Mouse (Mus musculus): ENCODE data around the gene Ccp110.

Ccp110 gene

DNA sequence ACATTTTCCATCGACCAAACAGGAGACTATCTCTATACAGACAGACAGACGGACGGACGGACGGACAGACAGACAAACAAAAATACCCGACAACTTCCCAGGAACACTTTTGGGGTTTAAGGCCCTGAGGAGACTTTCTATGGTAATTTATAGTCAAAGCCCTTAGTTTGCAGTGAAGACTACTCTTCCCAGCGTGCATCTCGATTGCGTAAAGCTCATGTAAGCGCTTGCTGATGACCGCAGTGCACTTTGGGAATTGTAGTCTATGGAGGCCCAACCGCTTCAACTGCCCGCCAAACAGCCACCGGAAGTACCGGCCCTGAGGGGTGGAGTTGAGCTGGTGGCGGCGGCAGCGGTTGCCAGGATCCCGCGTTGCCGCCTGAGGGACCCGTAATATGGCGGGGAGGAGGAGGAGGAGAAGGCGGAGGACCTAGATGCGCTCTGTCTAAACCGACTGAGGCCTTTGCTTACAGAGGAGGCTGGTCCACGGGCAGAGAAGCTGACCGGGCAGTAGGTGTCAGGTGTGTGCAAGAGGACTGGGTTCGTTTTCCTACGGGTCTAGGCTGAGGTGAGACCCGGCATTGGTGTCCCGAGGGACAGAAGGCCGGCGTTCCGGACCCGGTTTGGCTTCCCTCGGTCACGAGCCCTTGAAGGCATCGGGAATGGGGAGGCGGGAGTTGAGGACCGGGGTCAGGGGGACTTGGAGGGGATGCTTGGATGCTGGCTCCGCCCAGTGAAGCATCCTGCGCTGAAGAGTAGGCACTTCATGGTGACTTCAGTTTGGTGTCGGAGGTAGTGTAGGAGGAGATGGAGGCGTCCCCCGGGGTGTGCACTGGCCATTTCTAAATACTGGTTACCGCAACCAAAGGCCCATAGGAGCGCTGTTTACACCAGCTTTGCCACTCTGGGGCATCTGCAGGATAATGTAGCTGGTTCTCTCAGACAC, at the start of gene Ccp110:
Ccp110 (plus strand) TSS at position 325 of the 946 bp plus-strand sequence.
- peak; percentile 97 for DNase-seq (ENCODE audit: low read depth, low spot score)

DNA sequence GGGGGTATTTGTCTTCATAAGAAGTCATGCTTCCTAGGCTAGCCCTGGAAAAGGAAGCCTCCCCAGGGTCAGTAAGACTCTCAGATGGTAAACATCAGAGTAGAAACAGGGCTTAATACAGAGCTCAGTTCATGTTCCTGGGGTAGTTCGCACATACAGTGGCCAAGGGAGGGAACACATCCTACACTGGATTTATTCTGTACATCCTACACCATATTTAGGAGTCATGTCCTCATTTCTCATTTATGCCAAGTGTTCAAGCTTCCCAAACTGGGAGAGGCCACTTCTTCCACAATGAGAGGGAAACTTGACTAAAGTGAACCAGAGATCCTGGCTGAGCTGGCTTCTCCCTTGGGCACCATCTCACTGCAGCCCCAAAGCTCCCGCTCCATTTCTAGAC, 44.6 kb upstream of the Ccp110 start:
- DNase-seq (ENCODE audit: low read depth, low spot score), result no peak

DNA sequence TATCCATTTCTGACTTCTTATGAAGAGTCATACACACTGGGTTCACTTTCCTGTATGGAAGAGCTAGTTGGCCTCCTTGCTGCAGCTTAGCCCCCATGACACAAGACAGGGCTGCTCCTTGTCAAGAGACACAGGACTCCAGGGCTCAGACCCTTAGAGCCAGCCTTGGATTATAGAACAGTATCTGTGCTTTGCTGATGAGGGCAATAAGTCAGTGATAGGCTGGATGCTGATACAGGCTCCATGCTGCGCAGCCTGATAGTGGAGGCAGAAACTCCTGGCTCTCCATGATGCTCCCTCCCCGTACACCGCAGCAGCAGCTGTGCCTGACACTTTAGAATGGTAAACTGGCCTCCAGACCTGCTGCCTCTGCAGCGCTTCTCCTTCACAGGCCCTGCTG, 42.2 kb upstream of the Ccp110 start:
- DNase-seq (ENCODE audit: low read depth, low spot score), result no peak

DNA sequence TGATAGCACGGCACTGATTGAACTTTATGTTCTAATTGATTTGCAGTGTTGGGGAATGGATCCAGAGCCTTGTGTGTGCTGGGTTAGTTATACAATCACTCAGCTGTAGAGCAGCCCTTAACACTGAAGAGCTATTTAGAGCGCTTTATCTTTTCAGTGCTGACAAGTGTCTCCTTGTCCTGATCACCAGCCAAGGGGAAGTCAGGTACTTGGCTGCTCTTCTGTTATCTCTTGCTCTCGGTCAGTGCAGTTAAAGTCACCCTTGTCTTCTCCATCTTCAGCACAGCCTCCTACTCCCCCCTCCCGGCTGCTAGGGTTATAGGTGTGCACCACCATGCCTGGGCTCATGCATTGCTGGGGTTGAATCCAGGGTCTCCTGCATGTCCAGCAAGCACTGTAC, 35.5 kb upstream of the Ccp110 start:
- no peak for DNase-seq (ENCODE audit: low read depth, low spot score)

DNA sequence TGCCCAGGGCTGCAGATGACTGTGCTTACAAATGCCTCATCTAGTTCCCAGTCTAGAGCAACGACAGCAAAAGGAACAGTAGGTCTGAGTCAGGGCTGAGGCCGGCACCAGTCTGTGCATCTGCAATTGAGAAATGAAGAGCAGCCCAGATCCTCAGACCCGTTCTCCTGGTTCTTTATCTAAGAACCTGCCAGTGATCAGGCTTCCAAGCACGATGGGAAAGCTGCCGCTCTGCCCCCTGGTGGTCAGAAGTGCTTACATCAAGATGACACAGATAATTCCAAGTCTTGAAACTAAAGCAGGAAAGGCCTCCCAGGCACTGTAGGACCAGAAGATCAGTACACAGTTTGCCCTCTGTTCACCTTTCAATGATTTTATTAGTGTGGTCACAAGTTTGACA, 24.2 kb upstream of the Ccp110 start:
- peak; percentile 79 for DNase-seq (ENCODE audit: low read depth, low spot score)

DNA sequence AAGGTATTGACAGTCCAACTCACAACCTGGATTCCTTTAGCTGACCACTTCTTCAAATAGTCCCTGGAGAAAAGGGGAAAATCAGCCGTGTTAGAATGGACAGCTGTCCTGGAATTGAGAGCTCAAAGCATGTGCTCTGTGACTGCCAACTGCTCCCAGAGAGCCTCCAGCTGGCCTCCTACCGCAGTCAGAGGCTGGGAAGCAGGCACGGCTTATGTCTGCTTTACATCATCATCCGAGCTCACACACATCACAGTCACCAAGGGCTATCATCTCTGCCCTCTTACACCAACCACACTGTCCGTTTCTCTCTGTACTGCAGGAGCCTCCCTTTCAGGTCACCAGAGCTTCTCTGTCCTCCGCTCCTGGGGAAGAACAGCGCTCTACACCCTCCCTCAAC, 23.3 kb upstream of the Ccp110 start:
- DNase-seq (ENCODE audit: low read depth, low spot score), result no peak

DNA sequence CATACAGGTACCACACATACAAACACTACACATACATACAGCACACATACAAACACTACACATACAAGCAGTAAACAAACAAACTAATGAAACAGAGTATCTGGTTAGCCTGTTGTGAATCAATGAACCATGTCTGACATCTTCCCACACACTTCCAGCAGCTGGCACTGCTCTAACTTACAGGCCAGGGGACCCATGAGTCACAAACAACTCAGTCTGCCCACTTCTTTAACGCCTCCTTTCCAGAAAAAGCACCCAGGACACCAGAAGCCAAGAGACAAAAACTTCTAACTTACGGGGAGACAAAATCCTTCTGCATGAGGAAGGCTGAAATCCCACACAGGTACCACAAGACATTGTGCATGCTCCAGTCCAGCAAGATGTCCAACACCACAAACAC, 21.1 kb upstream of the Ccp110 start:
- peak; percentile 31 for DNase-seq (ENCODE audit: low read depth, low spot score)

DNA sequence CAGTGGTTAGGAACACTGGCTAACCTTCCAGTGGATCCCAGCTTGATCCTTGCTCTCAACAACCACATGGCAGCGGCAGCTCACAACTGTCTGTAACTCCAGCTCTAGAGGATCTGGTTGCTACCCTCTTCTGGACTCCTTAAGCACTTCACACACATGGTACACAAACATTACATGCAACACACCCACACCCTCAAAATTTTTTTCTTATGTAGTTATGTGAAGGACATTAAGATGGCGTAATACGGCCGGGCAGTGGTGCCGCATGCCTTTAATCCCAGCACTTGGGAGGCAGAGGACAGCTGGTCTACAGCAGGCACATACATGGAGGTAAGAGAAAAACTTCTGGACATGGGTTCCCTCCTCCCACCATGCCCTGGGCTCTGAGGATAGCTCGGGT, 16.2 kb upstream of the Ccp110 start:
- DNase-seq (ENCODE audit: low read depth, low spot score), result no peak

DNA sequence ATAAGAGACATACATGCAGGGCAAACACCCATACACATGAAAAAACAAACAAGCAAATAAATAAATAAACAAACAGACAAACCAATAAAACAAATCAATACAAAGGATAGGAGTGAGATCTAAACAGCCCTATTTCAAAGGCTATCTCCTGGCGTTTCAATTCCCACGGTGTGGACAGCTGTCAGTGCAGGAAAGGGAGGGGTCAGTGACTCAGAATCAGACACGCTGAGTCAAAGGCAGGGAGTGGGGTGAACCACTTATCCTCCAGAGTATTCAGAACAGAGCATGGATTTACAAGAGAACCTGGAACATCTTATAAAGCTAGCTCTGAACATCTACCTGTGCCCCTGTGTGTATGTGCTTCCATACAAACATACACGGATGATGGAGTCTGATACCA, 15.2 kb upstream of the Ccp110 start:
- DNase-seq (ENCODE audit: low read depth, low spot score), result peak; percentile 66

DNA sequence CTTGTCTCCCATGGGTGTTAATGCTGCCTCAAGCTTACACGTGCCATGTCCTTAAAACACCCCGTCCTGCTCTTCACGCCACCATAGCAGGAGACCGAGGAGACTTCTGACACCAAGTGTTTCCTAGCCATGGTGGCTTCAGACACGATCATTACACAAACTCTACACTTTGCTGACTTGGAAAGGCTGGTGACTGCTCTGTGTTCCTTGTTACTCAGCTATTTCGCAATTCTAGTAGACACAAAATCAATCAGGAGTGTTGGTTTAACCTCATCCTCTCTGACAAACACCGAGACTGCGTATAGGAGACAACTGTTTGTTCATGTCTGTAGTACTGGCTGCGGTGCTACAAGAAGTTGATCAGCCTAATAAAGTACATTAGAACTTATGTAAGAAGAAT, 13.5 kb upstream of the Ccp110 start:
- DNase-seq (ENCODE audit: low read depth, low spot score), result peak; percentile 6

DNA sequence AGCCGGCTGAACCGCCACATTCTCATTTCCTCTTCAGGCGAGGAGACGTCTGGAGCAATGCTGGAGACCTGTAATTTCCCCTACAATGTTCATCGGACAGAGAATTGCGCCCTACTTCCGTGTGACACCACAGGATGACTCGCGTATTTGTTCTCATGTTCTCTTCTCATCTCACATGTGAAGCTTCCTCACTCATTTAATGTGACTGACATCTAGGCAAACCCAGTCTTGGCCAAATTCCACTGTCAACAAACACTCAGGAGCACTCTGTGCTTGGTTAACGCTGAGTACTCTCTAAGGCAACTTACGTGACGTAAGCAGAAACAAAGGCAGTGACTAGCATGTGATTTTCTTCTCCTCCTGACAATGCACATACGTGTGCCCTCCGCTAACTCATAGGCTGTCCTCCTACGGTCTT, 9.2 kb upstream of the Ccp110 start:
- DNase-seq (ENCODE audit: low read depth, low spot score), result no peak

DNA sequence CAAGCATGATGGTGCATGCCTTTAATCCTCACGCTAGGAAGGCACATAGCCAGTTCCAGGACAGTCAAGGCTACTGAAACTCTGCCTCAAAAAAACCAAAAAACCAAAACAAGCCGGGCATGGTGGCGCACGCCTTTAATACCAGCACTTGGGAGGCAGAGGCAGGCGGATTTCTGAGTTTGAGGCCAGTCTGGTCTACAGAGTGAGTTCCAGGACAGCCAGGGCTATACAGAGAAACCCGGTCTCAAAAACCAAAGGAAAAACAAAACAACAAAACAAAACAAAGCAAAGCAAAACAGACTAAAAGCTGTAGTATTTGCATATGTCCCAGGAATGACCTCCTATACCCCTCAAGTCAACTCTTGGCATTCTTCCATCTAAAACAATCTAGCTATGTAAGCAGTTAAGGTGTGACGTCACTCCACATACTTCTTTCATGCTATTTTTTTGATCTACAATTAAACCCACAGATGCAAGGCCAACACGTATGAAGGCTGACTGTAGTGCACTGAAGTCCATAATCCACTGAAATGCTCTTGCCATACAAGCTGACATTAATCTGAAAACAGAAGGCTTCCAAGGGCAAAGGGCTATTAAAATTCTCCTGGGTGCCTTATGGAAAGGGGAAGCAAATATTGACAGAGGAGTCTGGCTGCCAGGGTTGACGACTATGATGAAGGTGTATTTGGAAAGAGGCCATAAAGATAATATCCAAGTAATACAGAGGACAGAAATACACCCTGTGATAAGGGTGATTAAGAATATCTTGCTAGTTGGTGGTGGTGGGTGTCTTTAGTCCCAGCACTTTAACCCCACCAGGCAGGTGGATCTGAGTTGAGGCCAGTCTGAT, 8.1 kb upstream of the Ccp110 start:
- no peak for DNase-seq (ENCODE audit: low read depth, low spot score)

DNA sequence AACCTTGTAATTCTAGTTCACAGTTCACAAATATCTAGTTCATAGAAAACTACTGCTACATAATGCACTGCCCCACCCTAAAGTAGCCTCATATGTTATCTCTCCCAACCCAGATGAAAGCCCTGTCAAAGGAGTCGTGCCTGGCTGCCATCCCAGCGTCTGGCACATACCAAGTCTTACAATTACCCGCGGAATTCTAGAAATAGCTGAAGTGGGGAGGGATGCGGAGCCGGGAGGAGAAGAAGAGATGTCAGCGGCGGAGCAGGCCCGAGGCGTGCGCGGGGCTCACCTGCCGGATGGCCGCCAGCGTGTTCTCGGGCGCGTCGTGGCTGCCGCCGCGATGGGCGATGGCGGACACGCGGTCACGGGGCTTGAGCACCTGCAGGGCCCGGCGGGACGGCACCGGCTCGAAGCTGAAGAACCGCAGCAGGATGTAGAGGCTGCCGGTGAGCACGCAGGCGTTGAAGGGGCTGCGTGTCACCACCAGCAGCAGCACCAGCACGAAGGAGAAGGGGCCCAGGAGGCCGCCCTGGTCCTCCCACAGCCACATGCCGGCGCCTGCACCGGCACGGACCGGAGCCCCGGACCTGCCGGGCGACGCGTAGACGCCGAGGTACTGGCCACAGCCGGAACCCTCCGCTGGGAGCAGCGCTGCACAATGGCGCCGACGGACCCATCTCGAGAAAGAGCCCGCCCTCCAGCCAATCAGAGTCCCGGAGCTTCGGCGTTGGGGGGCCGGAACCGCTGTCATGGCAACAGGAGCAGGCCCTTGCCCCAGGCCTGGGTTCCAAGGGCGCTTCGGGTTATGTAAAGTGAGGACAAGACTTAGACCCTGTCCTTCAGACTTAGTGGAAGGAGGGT, 7.0 kb upstream of the Ccp110 start, which contains the start of gene Gde1:
Gde1 (minus strand) TSS at position 678 of the 861 bp plus-strand sequence.
- peak; percentile 86 for DNase-seq (ENCODE audit: low read depth, low spot score)

DNA sequence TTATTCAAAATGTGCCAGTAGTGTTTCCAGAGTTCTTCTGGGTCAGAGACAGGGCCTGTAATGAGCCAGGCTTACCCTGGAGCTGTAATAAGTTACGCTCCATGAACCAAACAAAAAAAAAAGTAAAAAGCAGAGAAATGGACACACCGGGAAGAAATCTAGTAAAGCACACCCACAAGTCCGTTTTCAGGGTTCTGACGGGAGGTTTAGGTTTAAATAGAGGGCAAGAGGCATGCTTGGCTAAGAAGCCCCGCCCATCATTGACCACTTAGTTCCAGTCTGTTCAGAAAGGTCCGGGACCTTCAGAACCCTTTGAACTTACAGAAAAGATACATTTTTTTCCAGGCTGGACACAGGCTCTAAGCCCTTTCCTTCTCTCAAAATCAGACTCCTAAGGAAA, 6.3 kb upstream of the Ccp110 start:
- peak; percentile 29 for DNase-seq (ENCODE audit: low read depth, low spot score)

DNA sequence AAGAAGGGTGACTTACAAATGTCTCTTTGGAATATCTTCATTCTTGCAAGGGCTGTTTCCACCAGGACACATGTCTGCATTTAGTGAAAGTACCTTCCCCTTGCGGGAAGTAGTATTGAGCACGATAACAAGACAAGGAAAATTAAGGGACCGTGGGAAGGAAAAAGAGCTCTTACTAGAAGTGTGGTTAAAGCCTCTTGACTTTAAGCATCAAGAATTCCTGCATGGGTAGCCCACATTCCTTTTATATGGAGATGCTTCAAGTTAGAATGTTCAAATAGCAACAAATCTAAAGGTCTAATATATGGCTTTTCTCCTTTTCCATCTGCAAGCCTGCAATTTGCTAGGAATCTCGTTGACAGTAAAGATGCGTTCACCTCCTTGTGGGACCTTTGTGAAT, 5.9 kb upstream of the Ccp110 start:
- no peak for DNase-seq (ENCODE audit: low read depth, low spot score)

DNA sequence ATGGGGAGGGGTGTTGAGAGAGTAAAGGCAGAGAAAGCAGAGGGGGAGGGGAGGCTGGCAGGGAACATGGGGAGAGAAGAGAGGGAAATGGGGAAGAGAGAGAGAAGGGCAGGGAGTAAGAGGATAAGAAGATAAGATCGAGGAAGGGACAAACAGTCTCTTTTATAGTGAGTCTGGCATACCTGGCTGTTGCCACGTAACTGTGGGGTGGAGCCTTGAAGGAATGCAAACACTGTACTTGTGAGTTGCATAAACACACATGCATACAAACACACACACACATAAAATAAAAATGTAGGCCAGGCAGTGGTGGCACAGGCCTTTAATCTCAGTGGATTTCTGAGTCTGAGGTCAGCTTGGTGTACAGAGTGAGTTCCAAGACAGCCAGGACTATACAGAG, 5.1 kb upstream of the Ccp110 start:
- no peak for DNase-seq (ENCODE audit: low read depth, low spot score)

DNA sequence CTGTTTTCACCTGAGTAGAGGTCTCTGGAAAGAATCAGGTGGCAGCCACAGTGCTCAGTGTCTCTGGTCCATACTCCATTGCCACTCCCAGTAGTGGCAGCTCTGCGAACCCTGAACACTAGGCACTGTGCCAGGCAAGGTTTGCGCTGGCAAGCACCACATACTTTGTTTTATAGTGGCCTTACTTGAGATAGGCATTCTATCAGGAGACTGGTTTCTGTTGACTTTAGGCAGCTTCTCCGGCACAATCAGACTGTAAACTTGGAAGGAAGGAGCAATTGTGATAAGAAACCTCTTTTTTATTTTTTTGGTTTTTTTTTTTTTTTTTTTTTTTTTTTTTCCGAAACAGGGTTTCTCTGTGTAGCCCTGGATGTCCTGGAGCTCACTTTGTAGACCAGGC, 4.3 kb upstream of the Ccp110 start:
- no peak for DNase-seq (ENCODE audit: low read depth, low spot score)

DNA sequence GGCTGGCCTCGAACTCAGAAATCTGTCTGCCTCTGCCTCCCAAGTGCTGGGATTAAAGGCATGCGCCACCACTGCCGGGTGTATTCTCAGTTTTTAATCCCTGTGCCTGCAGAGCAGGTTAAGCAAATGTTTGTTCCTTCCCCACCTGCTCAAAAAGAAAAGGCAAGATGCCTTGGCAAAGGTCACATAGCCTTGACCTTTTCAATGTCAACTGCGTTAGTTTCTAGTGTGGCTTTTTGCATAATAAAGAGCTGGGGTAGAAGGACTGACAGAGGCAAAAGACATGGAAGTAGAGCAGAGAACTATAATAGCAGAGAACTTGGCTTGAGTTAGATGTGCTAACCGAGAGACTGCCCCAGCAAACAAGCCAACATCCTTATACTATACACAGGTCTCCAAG, 1.6 kb upstream of the Ccp110 start:
- DNase-seq (ENCODE audit: low read depth, low spot score), result no peak

DNA sequence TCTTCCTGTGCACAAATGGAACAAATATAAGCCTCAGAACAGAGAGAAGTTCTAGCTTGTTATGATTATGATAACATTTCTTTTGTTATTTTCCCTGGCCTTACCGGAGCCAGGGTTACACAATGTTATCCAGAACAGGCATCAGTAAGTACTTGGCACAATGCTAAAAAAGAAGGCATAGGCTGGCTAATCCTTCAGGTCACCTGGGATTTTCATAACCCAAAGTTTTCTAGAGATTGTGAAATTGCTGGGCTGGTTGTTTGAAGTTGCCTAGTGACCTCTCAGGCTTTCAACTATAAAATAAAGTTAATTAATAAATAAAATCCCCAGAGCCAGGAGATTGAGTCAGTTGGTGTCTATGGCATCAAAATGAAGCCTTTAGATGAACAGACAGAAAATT, 2.5 kb downstream of the Ccp110 start:
- no peak for DNase-seq (ENCODE audit: low read depth, low spot score)

DNA sequence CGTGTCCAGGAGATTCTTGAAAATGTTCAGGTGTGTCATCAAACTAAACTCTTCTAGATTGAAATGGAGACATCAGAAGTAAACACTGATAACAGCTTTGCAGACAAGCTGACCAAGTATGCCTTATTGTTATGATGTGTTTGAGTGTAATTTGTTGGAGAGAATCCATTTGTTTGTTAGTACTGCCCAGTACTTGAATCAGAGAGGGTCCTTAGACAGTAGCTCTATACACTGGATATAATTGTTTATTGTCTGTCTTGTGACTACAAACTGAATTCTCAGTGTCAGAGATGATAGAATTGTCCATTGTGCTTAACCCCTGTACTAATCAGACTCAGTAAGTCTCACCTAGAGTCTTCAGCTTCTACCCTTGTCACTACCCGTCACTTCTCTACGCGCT, 5.7 kb downstream of the Ccp110 start:
- DNase-seq (ENCODE audit: low read depth, low spot score), result no peak

DNA sequence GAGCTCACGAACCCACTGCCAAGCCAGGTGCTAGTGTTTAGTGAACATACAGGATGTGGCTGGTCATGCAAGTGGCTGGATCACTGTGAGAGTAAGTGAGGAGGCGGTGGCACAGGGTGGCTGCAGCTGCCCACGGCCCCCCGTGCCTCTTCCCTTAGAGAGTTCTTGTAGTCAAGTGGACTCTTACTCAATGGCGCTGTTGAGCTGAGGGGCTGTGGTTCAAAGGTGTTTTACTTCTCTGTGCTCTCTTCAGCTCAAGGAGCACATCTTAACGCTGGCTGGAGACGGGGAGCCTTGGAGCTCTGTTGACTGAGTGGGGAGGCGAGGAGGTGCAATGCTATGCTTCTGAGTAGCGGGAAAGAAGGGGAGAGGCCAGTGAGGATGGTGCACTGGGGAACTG, 11.6 kb downstream of the Ccp110 start:
- no peak for DNase-seq (ENCODE audit: low read depth, low spot score)

DNA sequence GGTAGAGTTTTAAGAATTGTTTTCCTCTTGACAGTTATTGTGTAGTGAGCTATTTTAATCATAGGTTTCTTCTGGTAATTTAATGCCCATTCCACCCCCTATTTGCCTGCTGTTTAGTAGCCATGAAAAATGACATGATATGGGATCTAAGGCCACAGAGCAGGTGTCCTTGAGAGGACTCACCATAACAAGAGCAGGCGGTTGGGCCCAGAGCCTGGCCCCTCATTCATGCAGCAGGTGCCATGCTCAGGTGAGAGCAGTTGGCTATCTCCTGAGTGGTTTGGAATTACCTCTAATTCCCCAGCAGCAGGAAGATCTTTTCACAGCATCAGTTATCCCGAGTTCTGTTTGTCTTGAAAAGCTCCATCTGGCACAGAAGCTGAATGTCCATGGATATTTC, 13.1 kb downstream of the Ccp110 start:
- DNase-seq (ENCODE audit: low read depth, low spot score), result no peak
